Mouse (Mus musculus): ENCODE measurements around the gene Cabp1.

The Cabp1 gene

DNA sequence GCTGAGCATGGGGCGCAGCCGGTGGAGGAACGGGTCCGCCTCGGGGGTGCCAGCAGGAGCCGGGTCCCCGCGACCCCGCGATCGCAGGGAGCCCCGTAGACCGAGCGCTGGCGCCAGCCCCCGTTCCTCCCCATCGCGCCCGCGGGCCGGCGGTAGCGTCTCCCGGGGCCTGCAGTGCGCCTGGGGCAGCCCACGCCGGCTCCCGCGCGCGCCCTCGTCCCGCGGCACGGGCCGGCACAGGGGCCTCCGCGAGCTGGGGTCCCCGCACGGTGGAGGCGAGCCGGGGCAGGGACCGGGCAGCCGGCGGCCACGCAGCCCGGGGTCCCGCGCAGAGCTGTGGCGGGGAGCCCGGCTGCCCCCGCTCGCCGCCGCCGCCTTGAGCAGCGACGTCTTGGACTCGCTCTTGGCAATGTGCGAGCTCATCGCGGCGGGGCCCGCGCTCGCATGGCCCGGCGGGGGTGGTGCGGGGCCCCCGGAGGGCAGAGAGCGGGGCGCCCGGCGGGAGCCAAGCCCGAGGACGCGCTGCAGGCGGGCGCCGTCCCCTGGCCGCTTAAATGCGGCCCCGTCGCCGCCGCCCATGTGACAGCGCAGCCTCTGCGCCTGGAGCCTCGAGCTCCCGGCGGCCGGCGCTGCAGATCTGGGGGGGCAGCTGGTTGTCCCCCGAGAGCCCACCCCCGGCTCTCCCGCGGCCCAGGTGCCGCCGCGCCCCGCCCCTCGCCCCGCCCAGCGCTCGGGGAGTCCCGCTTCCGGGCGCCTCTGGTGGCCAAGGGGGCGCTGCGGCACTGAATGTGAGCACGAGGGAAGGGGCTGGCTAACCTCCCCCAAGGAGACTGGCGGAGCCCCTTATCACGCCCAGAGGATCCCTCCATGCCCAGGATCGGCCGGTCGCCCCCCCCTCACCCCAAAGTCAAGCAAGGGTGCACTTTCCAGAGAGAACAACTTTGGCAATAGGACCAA lies at the start of gene Cabp1:
Cabp1 (minus strand) TSS at position 713 of the 957 bp plus-strand sequence.
- DNase-seq = peak; percentile 78

DNA sequence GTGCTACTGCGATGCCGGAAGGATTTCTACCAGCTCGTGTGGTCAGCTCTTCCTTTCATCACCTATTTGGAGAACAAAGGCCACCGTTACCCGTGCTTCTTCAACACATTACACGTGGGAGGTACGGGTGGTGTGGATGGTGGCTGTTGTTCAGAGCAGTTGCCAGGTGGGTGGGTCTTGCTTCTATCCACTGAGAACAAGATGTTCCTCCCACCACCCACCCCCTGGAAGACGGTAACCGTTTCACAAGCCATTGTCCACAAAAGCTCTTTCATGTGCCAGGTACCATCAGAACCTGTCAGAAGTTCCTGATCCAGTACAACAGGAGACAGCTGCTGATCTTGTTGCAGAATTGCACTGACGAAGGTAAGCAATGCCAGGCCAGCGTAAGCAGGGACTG lies 46.0 kb upstream of the Cabp1 start:
- no peak for DNase-seq

DNA sequence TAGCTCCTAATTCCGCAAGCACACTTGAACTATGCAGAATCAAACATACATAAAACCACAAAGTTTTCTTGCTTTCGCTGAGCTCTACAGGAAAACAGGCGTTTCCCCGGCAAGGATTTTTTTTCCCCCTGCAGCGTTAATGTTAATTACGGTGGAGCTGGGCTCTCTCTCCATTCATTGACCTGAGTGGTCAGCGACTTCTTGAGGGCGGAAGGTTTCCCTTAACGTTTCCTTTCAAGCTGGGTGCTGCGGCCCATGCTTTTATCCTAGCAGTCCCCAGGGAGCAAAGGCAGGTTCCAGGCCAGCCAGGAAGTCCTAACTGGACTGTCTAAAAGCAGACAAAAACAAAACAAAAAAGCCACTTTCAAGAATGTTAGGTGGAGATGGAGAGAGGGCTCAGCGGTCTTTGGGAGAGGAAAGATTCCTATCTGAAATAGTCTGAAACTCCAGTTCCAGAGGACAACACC lies 44.6 kb upstream of the Cabp1 start:
- DNase-seq = no peak

DNA sequence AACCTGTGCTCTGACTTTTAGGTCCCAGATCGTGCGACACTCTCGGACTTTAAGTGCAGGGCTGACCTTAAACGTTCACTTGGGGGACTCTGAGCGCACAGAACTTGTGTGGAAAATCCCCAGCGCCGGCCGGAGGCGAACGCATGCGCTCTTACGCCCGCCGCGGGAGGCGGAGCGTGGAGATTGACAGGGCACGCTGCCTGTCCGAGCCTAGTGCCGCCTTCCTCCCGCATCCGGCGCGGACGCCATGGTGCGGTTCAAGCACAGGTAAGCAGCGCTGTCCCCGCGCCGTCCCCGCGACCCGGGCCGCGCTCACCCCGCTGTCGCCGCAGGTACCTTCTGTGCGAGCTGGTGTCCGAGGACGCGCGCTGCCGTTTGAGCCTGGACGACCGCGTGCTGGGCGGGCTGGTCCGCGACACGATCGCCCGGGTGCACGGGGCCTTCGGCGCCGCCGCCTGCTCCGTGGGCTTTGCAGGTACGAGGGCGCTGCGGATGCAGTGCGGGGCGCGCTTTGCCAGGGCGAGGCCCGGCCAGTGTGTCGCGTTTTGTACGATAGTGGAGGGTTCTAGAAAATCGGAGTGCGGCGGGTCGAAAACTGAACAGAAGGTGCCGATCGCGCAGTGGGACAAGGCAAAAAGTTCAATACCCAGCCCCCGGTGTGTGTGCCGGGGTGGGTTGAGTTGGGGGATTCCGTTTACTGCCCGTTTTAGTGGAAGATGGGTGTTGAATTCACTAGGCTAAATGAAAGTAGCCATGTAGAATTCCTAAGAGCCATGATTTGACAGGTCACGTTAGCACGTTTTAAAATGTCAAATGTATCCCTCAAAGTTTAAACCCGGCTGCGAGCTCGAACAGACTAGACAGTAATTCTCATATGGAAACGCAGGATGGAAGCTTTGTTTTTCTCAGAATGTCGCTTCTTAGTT lies 43.9 kb upstream of the Cabp1 start:
- DNase-seq = peak; percentile 92

DNA sequence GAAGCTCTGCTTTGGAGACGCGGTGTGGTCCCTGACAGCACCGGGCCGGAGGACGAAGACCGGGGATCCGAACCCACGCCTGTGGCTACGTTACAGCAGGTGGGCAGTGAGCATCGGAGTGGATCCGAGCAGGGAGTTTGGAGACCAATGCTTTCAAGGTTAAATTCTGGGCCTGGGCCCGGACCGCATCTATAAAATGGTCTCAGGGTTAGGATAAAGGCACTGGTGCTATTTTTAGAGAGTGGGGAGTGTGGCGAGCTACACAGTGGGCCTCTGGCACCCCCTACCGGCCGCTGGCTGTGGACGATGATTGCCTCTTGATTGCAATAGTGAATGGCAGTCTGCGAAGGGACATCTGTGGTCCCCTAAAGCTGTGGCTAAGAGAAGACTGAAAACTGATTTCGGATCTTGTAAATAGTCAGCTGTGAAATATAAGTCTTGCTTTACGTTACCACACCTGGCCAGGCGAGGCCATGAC lies 41.6 kb upstream of the Cabp1 start, which contains the start of gene Pop5:
Pop5 (plus strand) TSS at position 51 of the 478 bp plus-strand sequence.
- DNase-seq = peak; percentile 86

DNA sequence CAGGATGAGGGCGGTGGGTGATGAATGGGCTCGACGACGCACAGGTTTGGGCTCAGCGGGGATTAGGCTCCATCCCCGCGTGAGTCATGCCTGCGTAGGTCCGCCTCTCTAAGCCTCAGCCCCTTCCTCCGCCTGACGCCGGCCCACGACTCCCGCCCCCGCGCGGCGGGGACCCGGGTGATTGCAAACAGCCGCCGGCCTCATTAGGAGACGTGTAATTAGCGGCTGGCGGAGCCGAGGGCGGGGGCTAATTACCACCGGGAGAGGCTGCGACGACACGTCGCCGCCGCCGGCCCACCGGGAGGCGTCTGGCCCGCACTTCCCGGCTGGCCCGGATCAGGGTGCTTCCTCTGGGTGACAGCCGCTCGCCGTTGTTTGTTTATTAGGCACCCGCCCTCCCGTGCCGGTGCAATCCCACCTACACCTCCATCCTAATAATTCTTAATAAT lies 41.2 kb upstream of the Cabp1 start:
- peak; percentile 79 for DNase-seq

DNA sequence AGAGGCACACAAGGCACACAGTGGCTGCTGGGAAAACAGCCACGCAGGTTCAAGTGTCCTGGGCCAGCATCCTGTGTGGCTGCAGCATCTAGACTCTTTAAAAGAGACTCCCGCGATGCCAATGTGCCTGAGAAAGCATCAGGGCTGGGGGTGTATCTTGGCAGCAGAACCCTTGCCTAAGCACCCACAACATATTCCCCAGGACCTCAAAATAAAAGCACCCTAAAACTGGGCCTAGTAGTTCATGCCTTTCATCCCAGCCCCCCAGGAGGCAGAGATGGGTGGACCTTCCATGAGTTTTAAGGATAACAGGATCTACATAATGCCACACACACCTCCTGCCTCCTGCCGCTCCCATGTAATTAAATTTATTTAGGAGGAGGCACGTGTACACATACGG lies 40.3 kb upstream of the Cabp1 start:
- no peak for DNase-seq

DNA sequence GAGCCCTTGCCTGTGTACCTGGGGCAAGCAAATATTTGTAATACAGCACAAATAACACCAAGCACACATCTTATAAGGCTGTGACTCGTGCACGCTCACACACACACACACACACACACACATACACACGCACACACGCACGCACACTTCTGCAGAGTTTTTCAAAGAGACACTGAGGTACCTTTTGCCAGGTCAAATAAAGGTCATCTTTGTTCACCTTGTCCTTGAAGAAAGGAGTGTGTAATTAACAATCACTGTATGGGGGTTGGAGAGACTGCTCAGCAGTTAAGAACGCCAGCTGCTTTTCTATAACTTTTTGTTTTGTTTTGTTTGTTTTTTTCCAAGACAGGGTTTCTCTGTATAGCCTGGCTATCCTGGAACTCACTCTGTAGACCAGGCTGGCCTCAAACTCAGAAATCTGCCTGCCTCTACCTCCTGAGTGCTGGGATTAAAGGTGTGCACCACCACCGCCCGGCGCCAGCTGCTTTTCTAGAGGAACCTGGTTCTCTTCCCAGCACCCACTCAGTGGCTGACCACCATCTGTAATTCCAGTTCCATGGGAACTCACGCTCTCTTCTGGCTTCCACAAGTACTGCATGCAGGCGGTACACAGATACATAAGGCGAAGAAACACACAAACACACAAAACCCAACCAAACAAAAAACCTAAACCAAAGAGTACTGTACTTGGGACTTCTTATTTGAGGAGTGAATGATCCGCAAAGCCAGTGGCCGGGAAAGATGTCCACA lies 39.0 kb upstream of the Cabp1 start:
- DNase-seq = no peak

DNA sequence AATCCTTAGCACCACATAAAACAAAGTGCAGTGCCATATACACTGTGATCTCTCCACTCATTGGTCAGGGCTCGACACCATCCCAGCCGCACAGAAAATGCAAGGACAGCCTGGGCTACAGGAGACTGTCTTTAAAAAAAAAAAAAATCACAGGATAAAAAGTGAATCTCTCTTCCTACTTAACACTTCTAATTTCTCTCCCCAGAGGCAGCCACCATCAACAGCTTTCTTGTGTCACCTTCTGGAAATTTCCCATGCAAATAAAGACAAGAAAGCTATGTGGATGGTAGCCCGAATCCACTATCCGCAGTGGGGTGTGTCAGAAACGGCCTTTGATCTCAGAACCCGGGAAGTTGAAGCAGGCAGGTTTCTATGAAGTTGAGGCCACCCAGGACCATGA lies 38.3 kb upstream of the Cabp1 start:
- DNase-seq = no peak

DNA sequence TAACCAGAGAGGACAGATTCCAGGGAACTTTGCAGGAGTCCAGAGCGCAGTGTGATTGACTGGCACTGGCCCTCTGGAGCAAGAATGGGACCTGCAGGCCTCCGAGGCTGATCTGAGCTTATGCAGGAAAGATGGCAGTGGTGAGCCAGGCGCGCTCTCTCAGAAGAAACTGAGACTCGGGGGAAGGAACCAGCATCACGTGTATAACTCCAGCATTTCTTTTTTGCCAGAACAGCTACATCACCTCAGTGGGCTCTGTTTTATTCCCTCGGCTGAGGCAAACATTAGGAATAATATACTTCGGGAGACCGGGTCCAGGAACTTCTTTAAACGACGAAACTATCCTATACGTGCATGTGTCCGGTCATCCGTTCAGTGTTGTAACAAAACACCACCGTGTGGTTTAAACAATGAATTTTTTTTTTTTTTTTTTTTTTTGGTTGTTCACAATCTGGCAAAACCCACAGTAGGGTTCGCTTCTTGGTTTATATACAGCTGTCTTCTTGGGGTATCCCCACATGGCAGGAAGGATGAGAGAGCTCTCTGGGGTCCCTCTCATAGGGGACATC lies 37.5 kb upstream of the Cabp1 start:
- no peak for DNase-seq

DNA sequence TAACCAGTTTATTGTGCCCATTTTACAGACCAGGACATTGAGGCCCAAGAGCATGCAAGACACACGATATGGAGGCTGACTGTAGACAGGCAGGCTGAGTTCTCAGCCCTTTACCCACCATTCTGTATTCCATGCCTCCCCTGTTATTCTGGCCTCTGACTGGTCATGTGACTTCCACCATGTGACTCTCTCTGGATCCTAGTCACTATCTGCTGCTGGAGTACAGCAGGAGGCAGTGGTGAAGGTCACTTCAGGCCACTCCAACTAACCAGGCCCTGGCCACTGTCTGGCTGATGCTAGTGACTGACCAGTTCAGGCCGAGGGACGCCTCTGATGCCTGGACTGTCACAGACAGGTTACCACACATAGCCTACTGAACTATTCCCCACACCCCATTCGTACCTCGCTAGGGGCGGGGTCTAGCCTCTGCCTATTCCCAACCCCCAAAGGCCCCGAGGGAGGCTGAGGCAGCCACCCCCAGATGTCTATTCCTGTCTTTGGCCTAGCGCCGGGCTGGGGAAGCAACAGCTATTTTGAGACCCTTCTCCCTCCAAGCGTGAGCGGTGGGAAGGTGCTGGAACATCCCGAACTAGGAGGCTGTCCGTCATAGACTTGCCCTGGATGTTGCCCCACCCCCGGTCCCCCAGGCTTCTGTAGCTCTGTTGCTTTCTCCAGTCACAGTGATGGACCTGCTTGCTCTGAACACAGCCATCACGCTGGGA lies 36.8 kb upstream of the Cabp1 start:
- DNase-seq = no peak

DNA sequence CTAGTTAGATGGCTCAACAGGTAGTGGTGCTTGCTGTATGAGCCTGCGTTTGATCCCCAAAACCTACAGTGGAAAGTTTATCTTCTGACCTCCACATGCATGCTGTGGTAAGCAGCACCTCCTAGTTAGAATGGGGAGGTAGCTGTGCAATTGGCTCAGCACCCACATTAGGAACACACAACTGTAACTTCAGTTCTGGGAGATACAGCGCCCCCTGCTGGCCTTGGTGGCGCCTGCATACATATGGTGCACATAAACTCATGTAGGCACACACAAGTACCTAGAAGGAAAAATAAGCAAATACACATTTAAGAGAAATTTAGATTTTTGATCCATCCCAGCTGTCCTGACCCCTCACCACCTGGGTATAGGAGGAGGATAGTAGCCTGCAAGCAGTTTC lies 28.3 kb upstream of the Cabp1 start:
- DNase-seq = no peak

DNA sequence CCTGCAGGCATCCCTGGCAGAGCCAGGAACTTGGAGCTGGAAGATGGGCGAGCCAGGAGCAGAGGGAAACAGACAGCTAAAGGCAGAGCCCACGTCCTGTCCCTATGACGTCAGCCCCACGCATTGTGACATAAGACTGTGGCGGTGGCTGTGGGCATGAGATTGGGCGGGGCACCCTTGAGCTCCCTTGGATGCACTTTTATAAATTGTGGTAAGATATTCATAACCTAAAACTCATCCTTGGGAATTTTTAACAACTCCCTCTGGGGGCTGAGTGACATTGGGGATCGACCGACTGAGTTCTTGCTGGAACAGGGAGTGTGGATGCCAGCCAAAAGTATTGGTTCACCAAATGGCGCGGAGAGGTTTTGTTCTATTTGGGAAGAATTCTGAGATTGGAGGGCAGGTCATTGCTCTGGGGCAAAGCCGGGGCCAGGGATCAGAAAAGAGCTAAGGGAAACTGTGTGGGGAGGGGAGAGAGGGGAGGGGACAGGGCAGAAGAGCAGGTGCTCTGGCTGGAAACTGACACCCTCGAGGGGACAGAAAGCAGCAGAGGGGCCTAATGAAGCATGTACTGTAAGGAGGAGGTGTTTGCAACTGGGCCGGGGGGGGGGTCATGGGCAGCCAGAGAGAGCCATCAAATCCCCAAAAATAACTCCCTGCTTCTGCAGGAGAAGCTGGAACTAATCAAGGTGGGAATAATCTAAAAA lies 26.9 kb upstream of the Cabp1 start:
- peak; percentile 71 for DNase-seq

DNA sequence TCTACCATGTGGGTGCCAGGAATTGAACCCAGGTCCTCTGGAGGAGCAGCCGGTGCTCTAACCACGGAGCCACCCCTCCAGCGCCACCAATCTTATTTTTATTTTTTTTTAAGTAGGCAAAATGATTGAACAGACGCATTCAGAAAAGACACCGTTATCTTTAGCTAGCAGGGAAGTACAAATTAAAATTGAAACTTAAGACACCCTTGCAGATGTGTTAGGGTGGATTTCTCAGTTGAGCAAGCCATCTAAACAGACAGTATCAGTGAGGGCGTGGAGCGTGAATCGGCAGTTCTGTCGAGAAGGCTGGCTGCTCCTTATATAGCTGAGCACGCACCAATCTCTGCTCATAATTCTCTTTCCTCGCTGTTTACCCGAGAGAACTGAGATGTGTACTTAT lies 23.8 kb upstream of the Cabp1 start:
- no peak for DNase-seq

DNA sequence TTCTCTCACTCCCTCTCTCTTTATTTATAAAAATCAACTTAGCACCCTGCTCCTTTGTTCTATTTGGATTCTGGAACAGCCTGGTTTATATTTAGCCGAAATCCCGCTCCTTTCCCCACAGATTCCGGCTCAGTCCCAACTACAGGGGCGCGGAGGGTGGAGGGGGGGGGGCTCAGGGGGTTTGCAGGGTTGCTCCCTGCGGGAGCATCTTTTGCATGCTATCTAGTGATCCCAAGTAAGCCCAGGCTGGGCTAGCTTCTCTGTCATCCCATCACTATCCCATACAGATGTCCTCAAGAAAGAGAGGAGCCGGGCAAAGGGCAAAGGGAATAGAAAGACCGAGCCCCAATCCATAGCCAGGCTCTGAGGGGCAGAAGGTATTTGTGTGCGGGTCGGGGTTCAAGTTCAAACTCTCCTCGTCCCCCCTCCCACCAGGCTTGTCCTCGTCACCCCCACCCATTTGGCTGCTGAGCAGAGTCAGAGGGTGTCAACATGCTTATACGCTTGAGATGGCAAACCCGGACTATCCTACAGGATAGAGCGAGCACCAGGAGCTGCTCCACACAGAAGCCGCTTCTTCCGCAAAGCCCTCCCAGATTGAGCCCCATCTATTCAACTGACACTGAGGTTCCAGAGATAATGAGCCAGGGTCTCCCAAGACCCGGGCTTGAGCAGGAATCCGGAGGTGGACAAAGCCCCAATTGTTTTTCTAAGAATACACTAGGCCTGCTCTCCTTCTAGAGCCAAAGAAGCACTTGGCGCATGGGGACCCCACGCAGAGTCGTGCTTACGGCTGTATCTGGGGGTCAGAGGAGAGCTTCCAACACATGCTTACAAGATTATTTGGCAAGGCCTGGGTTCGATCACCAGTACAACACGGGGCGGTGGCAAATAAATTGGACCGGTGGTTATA lies 21.3 kb upstream of the Cabp1 start:
- DNase-seq = peak; percentile 58

DNA sequence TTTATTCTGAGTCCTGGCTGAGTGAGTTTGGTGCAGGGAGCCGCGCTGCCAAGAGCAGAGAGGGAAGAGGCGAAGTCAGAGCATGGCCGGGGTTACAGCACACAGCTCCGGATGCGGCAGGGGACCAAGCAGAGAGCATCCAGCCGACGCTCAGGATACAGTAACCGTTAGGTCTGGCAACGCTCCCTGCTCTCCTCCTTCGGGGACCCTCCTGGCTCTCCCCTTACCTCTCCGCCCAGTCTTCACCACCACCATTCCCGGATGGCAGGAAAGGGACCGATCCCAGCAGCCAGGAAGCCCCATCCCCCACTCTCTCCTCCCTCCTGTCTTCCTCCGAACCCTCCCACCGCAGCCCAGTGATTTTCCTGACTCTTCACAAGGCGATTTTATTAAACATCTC lies 20.7 kb upstream of the Cabp1 start:
- peak; percentile 78 for DNase-seq

DNA sequence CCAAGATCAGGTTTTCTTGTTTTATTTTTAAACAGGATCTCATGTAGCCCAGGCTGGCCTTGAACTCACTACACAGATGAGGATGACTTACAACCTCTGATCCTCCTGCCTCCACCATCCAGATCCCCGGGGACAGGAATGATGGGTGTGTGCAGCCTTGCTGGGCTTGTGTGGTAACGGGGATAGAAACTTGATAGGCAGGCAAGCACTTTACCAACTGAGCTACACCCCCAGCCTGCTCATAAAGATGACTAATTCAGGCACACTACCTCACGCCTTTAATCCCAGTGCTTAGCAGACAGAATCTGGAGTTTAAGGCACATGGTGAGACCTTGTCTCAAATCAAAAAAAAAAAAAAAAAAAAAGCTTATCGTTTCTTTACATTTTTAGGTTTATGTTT lies 18.7 kb upstream of the Cabp1 start:
- DNase-seq = no peak

DNA sequence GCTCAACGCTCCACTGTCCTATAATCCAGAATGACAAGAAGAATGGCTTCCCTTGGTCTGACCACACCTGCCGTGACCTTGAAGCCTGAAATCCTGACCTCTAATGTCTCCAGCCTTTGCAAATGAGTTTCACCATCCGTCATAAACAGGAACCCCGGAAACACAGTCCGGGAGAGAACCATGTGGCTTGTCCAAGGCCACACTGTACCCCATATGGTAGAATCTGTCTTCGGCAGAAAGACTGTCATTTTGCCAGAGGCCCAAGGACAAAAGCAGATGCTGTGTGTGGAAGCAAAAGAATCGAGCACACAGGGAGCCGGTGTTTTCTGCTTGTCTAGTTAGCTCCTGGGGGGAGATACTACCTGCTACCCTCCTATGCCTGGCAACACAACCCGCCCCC lies 18.3 kb upstream of the Cabp1 start:
- DNase-seq = no peak

DNA sequence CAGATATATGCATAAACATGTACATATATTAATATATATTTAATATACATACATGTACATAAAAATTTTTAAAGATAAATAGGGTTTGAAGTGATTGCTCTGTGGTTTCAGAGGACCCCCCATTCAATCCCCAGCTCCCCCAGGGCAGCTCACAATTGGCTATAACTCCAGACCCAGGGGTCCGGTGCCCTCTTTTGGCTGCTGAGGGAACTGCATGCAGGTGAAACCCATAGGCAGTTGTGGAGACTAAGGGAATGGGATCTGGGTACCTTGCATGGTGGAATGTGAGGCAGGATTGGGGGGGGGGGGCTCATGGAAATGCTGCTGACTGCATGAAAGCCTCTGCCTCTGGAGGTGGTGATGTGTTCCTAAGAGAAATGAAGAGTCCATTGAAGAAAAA lies 16.2 kb upstream of the Cabp1 start:
- DNase-seq = no peak

DNA sequence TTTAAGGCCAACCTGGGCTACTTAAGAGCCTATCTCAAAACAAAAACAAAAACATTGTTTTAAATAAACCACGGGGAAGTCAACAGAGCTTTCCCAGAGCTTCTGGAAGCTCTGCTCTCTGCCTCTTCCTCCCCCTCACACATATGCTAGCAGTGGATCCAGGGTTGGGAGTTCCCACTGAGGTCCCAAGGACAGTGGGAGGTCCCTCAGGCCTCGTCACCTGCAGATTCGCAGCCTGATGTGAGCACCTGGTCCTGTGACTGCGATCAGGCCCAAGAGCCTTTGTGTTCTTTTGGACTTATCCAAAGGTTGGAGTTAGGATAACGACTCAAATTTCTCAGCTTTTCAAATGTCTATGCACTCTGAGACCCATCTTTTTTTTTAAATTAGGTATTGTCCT lies 14.4 kb upstream of the Cabp1 start:
- no peak for DNase-seq
